Mouse (Mus musculus) stomach, postnatal 0 days (tissue): ENCODE data around the gene Bbof1.

ENCODE experiments used
- CTCF ChIP-seq: IDR thresholded peaks from 2 replicates; pipeline ENCODE4 v1.5.1; 2016; ENCODE audit warnings: antibody characterized with exemption, low read depth, mild to moderate bottlenecking, moderate library complexity
- EP300 ChIP-seq: optimal IDR thresholded peaks from 2 replicates; pipeline ENCODE3; 2016; ENCODE audit warnings: antibody characterized with exemption

DNA sequence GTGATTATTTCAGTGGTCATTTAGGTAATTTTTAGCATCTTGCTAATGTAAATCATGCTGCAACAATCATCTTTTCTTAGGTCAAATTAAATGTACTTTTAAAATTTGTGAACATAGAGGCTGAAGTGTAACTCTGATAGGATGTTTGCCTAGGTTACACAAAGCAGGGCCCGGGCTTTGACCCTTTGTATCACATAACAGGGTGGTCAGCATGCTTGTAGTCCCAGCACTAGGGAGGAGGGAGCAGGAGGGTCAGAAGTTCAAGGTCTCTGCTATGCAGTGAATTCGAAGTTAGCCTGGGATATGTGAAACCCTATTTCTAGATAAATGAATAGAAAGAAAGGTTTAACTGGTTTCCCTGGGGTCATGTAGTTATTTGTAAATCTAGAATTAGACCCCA, 72.4 kb downstream of the Bbof1 start:
- TF ChIP-seq CTCF (no peak), EP300 (no peak)
